Mouse (Mus musculus) neural tube, embryonic 15.5 days (tissue): ENCODE measurements around the gene Exoc3l2. TPM values are rescaled to one million over a fixed set of nuclear protein-coding genes. Genes with fewer than 3 reads are reported as not detected.
A peak's percentile ranks its signal among the peaks of the same experiment; 100 is the strongest.

Source experiments
- ATAC-seq: fragments of 200-750 bp; cut with Nextera tagmentation; 2 replicates; pipeline ENCODE4 v1.8.0; 2017; ENCODE audit warnings: mild to moderate bottlenecking, moderate TSS enrichment, moderate library complexity; ENCODE audit not compliant: low FRiP score
- H3K27ac ChIP-seq: fragments of 300-500 bp; sonication (generic); replicated peaks from 2 replicates; pipeline ENCODE4 v1.5.1; 2015; ENCODE audit warnings: mild to moderate bottlenecking, inconsistent platforms
- H3K27me3 ChIP-seq: fragments of 300-500 bp; sonication (generic); replicated peaks from 2 replicates; pipeline ENCODE4 v1.6.1; 2015; ENCODE audit warnings: inconsistent platforms
- H3K36me3 ChIP-seq: fragments of 300-500 bp; sonication (generic); 2 replicates; pipeline ENCODE4 v1.6.1; 2015; ENCODE audit warnings: inconsistent platforms
- H3K4me1 ChIP-seq: fragments of 300-500 bp; sonication (generic); 2 replicates; pipeline ENCODE4 v1.6.1; 2015; ENCODE audit warnings: inconsistent platforms
- H3K4me2 ChIP-seq: fragments of 300-500 bp; sonication (generic); 2 replicates; pipeline ENCODE4 v1.6.1; 2015; ENCODE audit warnings: inconsistent platforms, mild to moderate bottlenecking, moderate library complexity
- H3K4me3 ChIP-seq: fragments of 300-500 bp; sonication (generic); replicated peaks from 2 replicates; pipeline ENCODE4 v1.5.1; 2015; ENCODE audit warnings: mild to moderate bottlenecking, inconsistent platforms
- H3K9ac ChIP-seq: fragments of 300-500 bp; sonication (generic); replicated peaks from 2 replicates; pipeline ENCODE4 v1.6.1; 2015; ENCODE audit warnings: mild to moderate bottlenecking, inconsistent platforms
- H3K9me3 ChIP-seq: fragments of 300-500 bp; sonication (generic); replicated peaks from 2 replicates; pipeline ENCODE4 v1.6.1; 2016; ENCODE audit warnings: inconsistent platforms
- whole genome bisulfite sequencing: fragments of 180-500 bp; shearing (Covaris S2); methylation state at CpG from one replicate; pipeline ENCODE4 v1.1.7; 2015; ENCODE audit warnings: mixed read lengths; 5-methylcytosine and 5-hydroxymethylcytosine counted together
- polyA plus RNA-seq: library from polyadenylated mRNA; unstranded; fragments of >200 nt; fragmentation: Nextera tagmentation; extraction: Ambion mirVana; gene quantifications from 2 replicates; pipeline ENCODE4 v1.2.1, GENCODE M21; 2015

Gene Exoc3l2
- 1.5 and 1.8 TPM in 2 replicates for polyA plus RNA-seq

GRCm38 (mm10) chr7:19462884-19463381 lies at the start of gene Exoc3l2:
TSS of gene Exoc3l2 (plus strand) at chr7:19463331.
- peaks cover 24% of the 10 kb centered on the region for H3K27me3 ChIP-seq
- H3K4me1 ChIP-seq = peaks cover 5% of the 10 kb centered on the region
- H3K9ac ChIP-seq = no peak within 1 kb of the TSS
- no peak within 1 kb of the TSS for H3K4me3 ChIP-seq
- 14% methylated on average over 5 of the region's 6 CpGs for WGBS
- H3K4me2 ChIP-seq = no peak within 1 kb of the TSS
- H3K27ac ChIP-seq = no peak within 1 kb of the TSS
- ATAC-seq = no peak
- H3K9me3 ChIP-seq = no peaks in the 10 kb centered on the region
- H3K36me3 ChIP-seq = no peaks in the 10 kb centered on the region

GRCm38 (mm10) chr7:19413525-19413924 lies 49.6 kb upstream of the Exoc3l2 start:
- Histone ChIP-seq H3K36me3 (no peaks in the 10 kb centered on the region), H3K4me3 (no peak overlapping the region), H3K4me1 (no peaks in the 10 kb centered on the region), H3K9ac (no peak overlapping the region), H3K4me2 (no peak overlapping the region), H3K27me3 (peaks cover 30% of the 10 kb centered on the region), H3K9me3 (no peaks in the 10 kb centered on the region), H3K27ac (no peak overlapping the region)
- 92% methylated on average over 3 of the region's 3 CpGs for WGBS
- ATAC-seq = no peak

- no peak for ATAC-seq
- Histone ChIP-seq H3K9me3 (no peaks in the 10 kb centered on the region), H3K27ac (no peak overlapping the region), H3K4me3 (no peak overlapping the region), H3K4me2 (no peak overlapping the region), H3K9ac (no peak overlapping the region), H3K27me3 (peaks cover 49% of the 10 kb centered on the region), H3K4me1 (peaks cover 14% of the 10 kb centered on the region), H3K36me3 (no peaks in the 10 kb centered on the region)
- WGBS = 80% methylated on average over 15 of the region's 15 CpGs
Measured at GRCm38 (mm10) chr7:19416590-19416989, 46.5 kb upstream of the Exoc3l2 start.

GRCm38 (mm10) chr7:19420121-19420520 lies 43.0 kb upstream of the Exoc3l2 start:
- H3K36me3 ChIP-seq = peaks cover 10% of the 10 kb centered on the region
- no peak overlapping the region for H3K9ac ChIP-seq
- no peak overlapping the region for H3K27ac ChIP-seq
- H3K4me1 ChIP-seq = peaks cover 15% of the 10 kb centered on the region
- peaks cover 56% of the 10 kb centered on the region for H3K27me3 ChIP-seq
- ATAC-seq = no peak
- 6% methylated on average over 28 of the region's 28 CpGs for whole genome bisulfite sequencing
- H3K4me2 ChIP-seq = peak overlapping the region; percentile 38
- 0 out of 2 replicates have a peak overlapping the region, but pooled peaks have one; percentile 4 for H3K4me3 ChIP-seq
- no peaks in the 10 kb centered on the region for H3K9me3 ChIP-seq

GRCm38 (mm10) chr7:19420821-19421636 lies 42.1 kb upstream of the Exoc3l2 start:
- Histone ChIP-seq H3K4me1 (peaks cover 15% of the 10 kb centered on the region), H3K27ac (no peak overlapping the region), H3K27me3 (peaks cover 56% of the 10 kb centered on the region), H3K9ac (peak overlapping the region; percentile 47), H3K4me3 (peak overlapping the region; percentile 48), H3K36me3 (peaks cover 19% of the 10 kb centered on the region), H3K9me3 (no peaks in the 10 kb centered on the region), H3K4me2 (peak overlapping the region; percentile 82)
- peak; percentile 96 for ATAC-seq
- 11% methylated on average over 43 of the region's 43 CpGs for WGBS

GRCm38 (mm10) chr7:19423083-19423482 lies 40.0 kb upstream of the Exoc3l2 start:
- no peak overlapping the region for H3K9ac ChIP-seq
- H3K27me3 ChIP-seq = peaks cover 41% of the 10 kb centered on the region
- no peak overlapping the region for H3K27ac ChIP-seq
- peaks cover 39% of the 10 kb centered on the region for H3K36me3 ChIP-seq
- no peak overlapping the region for H3K4me2 ChIP-seq
- H3K4me3 ChIP-seq = no peak overlapping the region
- peaks cover 15% of the 10 kb centered on the region for H3K4me1 ChIP-seq
- no peak for ATAC-seq
- no peaks in the 10 kb centered on the region for H3K9me3 ChIP-seq
- WGBS = 91% methylated on average over 3 of the region's 3 CpGs

GRCm38 (mm10) chr7:19424051-19424450 lies 39.1 kb upstream of the Exoc3l2 start:
- H3K27me3 ChIP-seq = peaks cover 32% of the 10 kb centered on the region
- no peak for ATAC-seq
- no peak overlapping the region for H3K4me3 ChIP-seq
- H3K27ac ChIP-seq = no peak overlapping the region
- H3K4me2 ChIP-seq = no peak overlapping the region
- H3K9ac ChIP-seq = no peak overlapping the region
- peaks cover 15% of the 10 kb centered on the region for H3K4me1 ChIP-seq
- H3K9me3 ChIP-seq = no peaks in the 10 kb centered on the region
- peaks cover 48% of the 10 kb centered on the region for H3K36me3 ChIP-seq
- 66% methylated on average over 4 of the region's 4 CpGs for WGBS

- Histone ChIP-seq H3K9ac (no peak overlapping the region), H3K4me3 (no peak overlapping the region), H3K4me2 (no peak overlapping the region), H3K4me1 (peaks cover 3% of the 10 kb centered on the region; the same call in 1 of the 2 replicates), H3K27me3 (peaks cover 13% of the 10 kb centered on the region; the same call in 1 of the 2 replicates), H3K36me3 (peaks cover 71% of the 10 kb centered on the region), H3K27ac (no peak overlapping the region), H3K9me3 (no peaks in the 10 kb centered on the region)
- 68% methylated on average over 6 of the region's 6 CpGs for WGBS
- no peak for ATAC-seq
Measured at GRCm38 (mm10) chr7:19426349-19426748, 36.8 kb upstream of the Exoc3l2 start.

- Histone ChIP-seq H3K27ac (no peak overlapping the region), H3K9ac (no peak overlapping the region), H3K9me3 (no peaks in the 10 kb centered on the region), H3K36me3 (peaks cover 77% of the 10 kb centered on the region), H3K4me2 (no peak overlapping the region), H3K27me3 (peaks cover 9% of the 10 kb centered on the region; the same call in 1 of the 2 replicates), H3K4me3 (no peak overlapping the region), H3K4me1 (no peaks in the 10 kb centered on the region)
- 85% methylated on average over 6 of the region's 6 CpGs for WGBS
- no peak for ATAC-seq
Measured at GRCm38 (mm10) chr7:19426888-19427287, 36.2 kb upstream of the Exoc3l2 start.

GRCm38 (mm10) chr7:19427999-19428650 lies 35.0 kb upstream of the Exoc3l2 start:
- 60% methylated on average over 15 of the region's 15 CpGs for WGBS
- no peak overlapping the region for H3K4me3 ChIP-seq
- H3K9ac ChIP-seq = no peak overlapping the region
- no peak for ATAC-seq
- H3K9me3 ChIP-seq = no peaks in the 10 kb centered on the region
- H3K4me2 ChIP-seq = no peak overlapping the region
- no peaks in the 10 kb centered on the region for H3K4me1 ChIP-seq
- no peaks in the 10 kb centered on the region for H3K27me3 ChIP-seq
- peaks cover 89% of the 10 kb centered on the region for H3K36me3 ChIP-seq
- H3K27ac ChIP-seq = no peak overlapping the region

GRCm38 (mm10) chr7:19429726-19430125 lies 33.4 kb upstream of the Exoc3l2 start:
- no peaks in the 10 kb centered on the region for H3K4me1 ChIP-seq
- no peak overlapping the region for H3K4me2 ChIP-seq
- H3K9ac ChIP-seq = no peak overlapping the region
- 67% methylated on average over 8 of the region's 8 CpGs for WGBS
- H3K27me3 ChIP-seq = no peaks in the 10 kb centered on the region
- ATAC-seq = no peak
- H3K27ac ChIP-seq = no peak overlapping the region
- H3K9me3 ChIP-seq = no peaks in the 10 kb centered on the region
- peaks cover 99% of the 10 kb centered on the region for H3K36me3 ChIP-seq
- H3K4me3 ChIP-seq = no peak overlapping the region

GRCm38 (mm10) chr7:19430402-19430801 lies 32.7 kb upstream of the Exoc3l2 start:
- Histone ChIP-seq H3K4me3 (no peak overlapping the region), H3K9ac (no peak overlapping the region), H3K4me2 (no peak overlapping the region), H3K36me3 (peaks cover 99% of the 10 kb centered on the region), H3K4me1 (no peaks in the 10 kb centered on the region), H3K9me3 (no peaks in the 10 kb centered on the region), H3K27ac (no peak overlapping the region), H3K27me3 (no peaks in the 10 kb centered on the region)
- no peak for ATAC-seq
- WGBS = 92% methylated on average over 6 of the region's 6 CpGs
